Mouse (Mus musculus): ENCODE measurements around the gene Pde1c.

The Pde1c gene

GRCm38 (mm10) chr6:56441501-56441900, 127.4 kb downstream of the Pde1c start:
- DNase-seq, result no peak

DNA sequence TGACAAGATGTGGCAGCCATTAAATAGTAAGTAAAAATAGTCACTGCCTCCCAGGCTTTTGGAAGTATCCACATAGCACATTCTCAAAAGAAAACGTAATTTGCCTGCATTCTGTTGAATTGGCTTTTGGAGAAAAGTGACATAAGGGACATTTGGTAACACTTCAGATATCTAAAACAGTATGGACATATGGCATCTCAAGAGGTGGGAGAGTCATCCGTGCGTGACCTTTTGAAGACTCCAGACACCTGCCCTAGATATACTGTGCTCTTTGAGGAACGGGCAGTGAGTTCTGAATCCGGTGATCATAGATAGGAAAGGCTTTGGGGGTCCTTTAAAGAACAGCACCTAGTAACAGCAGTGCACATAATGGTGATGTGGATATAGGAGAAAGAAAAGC, 143.1 kb downstream of the Pde1c start:
- no peak for DNase-seq

DNA sequence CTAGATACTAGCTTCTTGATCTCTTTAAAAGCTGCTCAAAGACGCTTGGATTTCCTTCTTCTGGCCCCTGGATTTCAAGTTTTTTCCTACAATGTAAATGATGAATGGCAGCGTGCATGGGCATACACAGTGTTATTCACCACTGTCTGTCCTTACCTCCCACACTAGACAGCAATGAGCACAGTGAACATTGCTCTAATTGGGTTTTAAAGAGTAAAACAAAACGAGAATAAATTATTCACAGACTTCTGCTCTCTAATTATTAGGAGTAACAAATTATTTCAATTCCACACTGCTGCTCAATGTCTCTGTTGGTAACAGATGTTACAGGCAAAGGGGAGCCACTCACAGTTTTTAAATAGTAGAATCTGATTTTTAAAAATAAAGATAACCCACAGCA, 146.0 kb downstream of the Pde1c start:
- no peak for DNase-seq

DNA sequence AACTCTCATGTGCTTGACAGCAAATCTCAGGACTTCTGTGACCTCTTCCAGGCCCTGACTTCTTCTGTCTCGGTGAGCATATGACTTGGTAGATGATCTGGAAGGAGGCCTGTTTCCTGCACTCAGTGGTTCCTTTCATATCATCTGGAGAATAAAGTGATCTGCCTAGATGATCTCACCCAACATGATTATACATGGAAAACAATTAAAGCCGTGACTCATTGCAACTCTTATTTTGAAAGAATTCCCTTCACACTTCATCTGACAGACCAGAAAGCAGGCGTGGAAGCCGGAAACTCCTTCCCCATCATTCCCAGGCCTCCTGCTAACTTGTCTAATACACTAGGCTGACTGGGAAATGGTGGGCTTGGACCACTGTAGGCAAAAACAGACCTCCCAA, 152.7 kb downstream of the Pde1c start:
- no peak for DNase-seq

GRCm38 (mm10) chr6:56389178-56389577, 179.7 kb downstream of the Pde1c start:
- no peak for DNase-seq

DNA sequence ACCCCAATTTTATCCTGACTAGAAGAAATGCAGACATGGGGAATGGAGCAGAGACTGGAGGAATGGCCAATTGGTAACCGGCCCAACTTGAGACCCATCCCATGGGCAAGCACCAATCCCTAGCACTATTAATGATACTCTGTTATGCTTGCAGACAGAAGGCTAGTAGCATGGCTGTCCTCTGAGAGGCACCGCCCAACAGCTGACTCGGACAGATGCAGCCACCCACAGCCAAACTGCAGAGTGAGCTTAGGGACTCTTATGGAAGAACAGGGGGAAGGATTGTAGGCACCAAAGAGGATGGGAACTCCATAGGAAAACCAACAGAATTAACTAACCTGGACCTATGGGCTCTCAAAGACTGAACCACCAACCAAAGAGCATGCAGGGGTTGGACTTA, 192.5 kb downstream of the Pde1c start:
- DNase-seq, result no peak

DNA sequence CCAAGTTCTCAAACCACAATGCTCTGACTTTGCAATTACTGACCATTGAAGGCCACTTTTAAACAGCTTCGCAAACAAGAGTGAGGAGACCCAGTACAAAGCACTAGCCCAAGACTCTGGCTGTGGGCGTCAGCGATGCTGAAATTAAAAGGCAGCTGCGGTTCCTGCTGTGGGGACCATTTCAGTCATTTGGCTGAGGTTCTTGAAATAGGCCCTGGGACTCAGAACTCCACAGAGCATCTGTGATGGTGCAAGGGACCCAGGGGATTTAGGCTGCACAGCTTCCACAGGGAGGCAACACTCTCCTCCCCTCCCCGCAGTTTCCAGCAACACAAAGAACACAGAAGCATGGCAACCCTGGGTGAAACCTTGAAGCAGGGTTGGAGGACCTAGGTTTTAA, 194.7 kb downstream of the Pde1c start:
- no peak for DNase-seq

- no peak for DNase-seq
These were observed 195.2 kb downstream of the Pde1c start for GRCm38 (mm10) chr6:56373753-56374152.

- DNase-seq, result no peak
These were observed 195.7 kb downstream of the Pde1c start for GRCm38 (mm10) chr6:56373046-56373751.

DNA sequence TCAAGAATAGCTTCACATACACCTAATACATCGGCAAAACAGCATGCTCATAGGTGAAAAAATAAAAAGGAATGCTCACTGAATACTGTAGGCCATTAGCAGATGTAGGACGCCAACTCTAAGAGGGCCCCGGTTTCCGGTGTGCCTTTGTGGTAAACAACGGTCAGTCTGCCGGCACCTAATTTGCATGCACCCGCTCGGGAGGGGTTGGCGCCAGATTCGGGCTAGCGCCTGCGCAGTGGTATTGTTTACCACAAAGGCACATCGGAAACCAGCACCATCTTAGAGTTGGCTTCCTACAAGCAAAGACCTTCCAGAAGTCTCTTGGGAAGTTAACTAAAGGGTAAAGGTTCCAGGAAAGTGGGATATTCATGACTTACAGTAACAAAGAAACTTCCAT, 199.4 kb downstream of the Pde1c start:
- DNase-seq, result no peak

GRCm38 (mm10) chr6:56368116-56368515, 200.8 kb downstream of the Pde1c start:
- DNase-seq, result no peak

DNA sequence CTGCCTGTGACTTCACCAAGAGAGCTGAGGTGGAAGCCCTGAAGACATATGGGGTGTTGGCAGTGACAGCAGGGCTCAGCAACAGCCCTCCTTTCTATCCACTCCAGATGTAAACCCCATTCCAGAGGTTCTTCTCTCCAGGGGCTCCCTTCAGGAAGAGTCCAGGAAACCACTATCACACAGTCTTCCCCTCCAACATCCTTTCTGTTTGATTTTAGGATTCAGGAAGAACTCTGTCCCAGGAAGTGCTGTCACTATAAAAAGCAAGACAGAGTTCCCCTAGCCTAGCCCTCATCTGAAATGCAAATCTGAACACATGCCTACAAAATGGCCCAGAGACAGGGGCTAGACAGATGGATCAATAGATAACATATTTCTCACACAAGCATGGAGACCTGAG, 201.6 kb downstream of the Pde1c start:
- DNase-seq, result no peak

DNA sequence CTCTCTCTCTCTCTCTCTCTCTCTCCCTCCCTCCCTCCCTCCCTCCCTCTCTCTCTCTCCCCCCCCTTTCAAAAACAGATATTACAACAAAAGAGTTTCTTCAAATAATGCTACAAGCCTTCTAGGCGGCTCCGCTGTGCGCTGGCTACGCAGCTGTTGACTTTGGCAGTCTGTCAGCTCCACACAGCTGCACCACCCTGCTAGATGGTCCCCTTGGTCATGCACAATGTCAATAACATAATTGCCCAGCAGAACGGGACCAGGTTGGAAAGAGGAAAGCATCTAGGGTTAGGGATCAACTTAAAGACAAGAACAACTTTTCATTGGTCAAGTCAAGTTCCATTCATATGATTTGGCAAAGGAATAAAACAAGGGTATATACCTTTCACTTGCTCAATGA, 206.3 kb downstream of the Pde1c start:
- no peak for DNase-seq

- peak; percentile 37 for DNase-seq
These were observed 206.8 kb downstream of the Pde1c start for GRCm38 (mm10) chr6:56362128-56362545.

- no peak for DNase-seq
These were observed 207.4 kb downstream of the Pde1c start for GRCm38 (mm10) chr6:56361348-56362127.

DNA sequence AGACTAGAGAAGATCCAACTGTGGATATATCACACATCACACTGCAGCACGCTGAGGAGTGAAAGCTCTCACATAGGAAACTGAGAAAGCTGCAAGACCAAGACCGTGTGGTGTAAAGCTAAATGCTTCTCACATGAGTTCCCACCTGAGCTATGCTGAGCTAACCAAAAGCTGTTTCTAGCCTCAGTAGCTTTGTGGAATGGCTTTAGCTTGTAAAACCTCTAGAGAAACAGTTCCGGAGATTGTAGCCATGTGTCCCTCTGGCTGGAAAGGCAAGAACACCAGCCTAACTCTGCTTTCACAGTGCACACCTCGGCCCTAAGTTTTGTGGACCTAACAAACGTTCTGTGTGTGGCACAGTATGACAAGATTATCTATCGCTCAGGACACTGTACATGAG, 208.8 kb downstream of the Pde1c start:
- DNase-seq, result no peak

DNA sequence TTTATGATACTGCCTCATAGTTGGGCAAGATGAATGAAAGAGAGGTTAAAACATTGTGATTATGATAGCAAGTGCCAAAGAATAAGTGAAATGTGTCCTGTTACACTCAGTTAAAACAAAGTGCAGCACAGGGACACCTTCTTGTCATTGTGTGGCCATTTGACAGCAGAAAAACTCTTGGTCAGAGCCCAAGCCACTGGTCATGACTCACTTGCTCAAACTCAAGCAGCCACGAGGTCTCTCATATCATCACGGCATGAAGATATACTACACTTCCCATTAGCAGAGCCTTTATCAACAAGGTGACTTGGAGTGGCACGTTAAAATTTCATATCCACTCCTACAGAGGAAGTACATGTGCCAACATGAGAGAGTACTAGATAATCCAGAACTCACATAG, 209.8 kb downstream of the Pde1c start:
- no peak for DNase-seq

GRCm38 (mm10) chr6:56347207-56347606, 221.7 kb downstream of the Pde1c start:
- DNase-seq, result no peak

DNA sequence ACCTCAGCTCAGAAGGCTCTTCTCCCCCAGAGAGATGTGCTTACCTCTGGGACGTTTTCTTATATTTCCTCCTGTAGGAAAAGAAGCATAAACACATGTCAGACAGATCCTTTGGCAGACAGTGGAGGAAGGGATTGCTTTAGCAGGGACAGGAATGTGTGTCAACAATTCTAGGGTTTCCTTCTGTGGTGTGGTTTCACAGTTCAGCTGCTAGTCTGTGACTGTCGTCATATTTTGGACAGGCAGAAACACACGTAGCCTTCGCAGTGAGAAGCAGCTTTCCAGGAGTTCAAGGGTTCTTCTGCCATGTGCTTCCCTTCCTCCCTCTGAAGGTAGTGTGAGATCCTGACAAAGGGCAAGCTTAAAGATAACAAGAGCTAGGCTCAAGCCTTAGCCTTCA, 223.8 kb downstream of the Pde1c start:
- DNase-seq, result no peak

DNA sequence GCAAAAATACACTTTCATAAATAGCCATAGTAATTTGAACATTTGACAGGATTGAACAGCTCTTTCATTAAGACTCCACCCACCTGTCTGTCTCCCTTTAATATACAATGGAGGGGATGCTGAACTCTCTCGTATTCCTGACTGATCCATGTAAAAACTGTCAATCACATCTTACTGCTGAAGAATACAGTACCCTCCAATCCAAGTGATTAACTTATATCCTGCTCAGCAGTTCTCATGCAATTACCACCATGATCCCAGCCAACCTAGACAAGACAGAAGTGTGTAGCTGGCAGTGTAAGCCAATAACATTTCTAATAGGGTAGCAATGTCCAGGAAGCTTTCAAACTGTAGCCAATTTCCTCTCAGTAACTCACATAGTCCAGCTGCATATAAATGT, 226.9 kb downstream of the Pde1c start:
- DNase-seq, result no peak

DNA sequence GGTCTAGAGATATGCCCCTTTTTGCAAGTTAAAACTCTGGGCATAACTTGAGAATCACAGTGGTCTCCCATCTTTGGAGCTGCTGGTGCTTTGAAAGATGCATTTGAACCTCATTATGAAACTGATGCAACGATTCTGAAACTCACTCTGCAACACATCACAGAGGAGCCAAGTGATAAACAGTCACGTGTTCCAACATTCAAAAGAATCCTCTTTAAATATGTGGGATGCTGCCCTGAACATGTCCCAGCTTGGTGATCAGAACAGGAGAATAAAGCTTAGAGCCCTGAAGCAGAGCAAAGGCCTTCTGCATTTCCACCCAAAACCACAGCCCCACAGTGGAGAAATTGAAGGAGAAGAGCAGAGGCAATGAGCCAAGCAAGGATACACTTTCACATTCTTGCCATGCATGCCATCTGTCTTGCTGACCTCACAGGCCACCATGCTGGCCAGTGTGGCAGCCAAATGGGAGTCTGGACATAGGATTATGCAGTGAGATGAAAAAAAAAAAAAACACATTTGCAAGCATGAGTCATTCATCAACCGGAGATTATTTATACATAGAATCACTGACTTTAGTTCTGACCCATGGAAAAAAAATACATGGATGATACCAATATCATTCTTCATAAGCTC, 233.0 kb downstream of the Pde1c start:
- DNase-seq, result no peak

DNA sequence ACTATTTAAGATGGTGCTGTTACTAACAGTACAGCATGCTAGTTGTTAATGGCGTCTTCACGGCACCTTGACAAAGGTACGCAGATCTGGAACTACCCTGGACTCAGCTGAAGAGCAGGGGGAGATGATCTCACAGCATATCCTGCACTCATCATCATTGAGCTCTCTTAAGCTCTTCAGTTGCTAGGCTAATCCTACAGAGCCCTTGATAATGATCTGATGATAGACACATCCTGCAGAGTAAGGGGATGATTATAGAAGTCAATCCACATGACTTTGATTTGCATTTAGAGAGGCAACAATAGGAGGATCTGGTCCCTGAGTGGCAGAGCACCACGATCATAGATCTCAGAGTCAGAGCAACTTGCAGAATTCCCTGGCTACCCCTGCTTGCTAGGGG, 236.8 kb downstream of the Pde1c start:
- no peak for DNase-seq

DNA sequence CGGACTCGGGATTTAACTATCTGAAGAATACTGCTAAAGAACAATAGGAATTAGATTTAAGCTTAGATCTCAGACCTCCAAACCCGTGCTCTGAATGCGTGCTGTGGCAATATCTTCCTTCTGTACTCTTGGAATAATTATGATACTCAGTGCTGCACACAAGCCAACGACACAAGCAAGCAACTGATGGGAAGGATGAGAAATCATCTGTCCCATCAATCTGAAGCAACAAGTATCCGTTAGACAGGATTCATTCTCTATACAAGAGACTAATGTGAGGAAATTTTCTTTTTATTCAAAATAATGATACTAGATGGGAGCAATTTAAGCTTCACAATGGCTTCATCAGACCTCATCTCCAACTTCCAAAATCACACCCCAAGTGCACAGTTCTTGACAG, 237.5 kb downstream of the Pde1c start:
- no peak for DNase-seq

DNA sequence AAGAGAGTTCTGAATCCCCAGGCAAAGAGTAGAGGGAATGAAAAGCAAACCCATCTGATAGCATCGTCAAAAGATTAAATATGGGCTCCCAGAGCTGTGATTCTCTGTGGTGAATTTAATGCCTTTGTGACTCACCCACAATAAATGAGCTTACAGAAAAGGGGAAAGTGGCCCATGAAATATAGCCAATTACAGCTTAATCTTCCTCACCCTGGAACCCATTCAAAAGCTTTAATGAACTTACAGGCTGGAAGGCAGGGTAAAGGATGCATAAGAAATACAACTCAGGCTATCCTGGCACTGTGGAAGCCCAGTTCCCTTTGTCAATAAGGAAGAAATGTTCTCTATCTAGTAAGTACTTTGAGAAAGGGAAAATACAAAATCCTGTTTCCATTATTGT, 240.8 kb downstream of the Pde1c start:
- DNase-seq, result no peak
